Mouse (Mus musculus): Measurements from ENCODE around the gene Ror1.

DNA sequence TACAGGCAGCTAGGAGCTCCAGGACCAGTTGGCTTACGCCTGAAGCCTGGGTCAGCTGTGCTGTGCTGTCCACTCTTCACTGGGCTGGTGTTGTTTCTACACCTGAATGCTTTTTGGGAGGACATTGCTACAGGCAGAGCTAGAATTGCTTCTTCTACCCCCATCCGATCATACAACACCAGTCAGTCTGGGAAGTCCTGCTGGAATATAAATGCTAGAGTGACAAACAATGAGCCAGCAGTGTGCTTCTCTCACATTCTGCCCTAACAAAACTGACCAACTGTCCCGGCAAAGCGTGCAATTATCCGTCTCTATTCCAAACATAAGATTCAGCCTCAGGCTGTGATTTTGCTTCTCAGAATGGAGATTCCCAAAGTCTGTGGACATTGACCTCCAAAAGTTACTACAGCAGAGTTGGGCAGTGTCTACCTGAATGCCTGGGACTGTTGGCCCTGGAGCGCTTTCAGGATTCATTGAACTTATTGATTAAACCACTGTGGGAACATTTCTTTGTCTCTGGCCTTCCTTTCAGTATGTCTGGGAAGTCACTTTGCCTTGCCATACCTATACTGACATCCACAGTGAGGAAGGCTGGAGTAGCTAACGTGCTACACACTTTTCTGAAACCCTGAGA, 274.1 kb downstream of the Ror1 start:
- TF ChIP-seq CTCF (IDR thresholded peaks at IDR 0.05; ENCODE audit: insufficient read depth, low read depth, low read length) (no peak), POLR2A (IDR thresholded peaks at IDR 0.05; ENCODE audit: insufficient read depth, low read depth, low read length) (no peak)

Data from olfactory bulb, adult 2 months (tissue).